Mouse (Mus musculus) heart, embryonic 16.5 days (tissue): Measurements from ENCODE around the gene Anp32e. TPM values are rescaled to one million over a fixed set of nuclear protein-coding genes. Genes with fewer than 3 reads are reported as not detected.
"Not testable (repeated sequence)": the region's sequence is repeated elsewhere in the genome, so short reads cannot be mapped to it uniquely, and the experiment has no call there.

ENCODE experiments used
- ATAC-seq: fragments of 200-750 bp; cut with Nextera tagmentation; replicated peaks from 2 replicates; pipeline ENCODE4 v1.8.0; 2017; ENCODE audit warnings: moderate number of reproducible peaks; ENCODE audit not compliant: insufficient read depth, low FRiP score; ENCODE audit errors: extremely low read depth
- H3K27ac ChIP-seq: fragments of 300-500 bp; sonication (generic); 2 replicates; pipeline ENCODE4 v1.5.1; 2014; ENCODE audit warnings: mild to moderate bottlenecking, low read length, control low read depth, moderate library complexity
- H3K27me3 ChIP-seq: fragments of 300-500 bp; sonication (generic); 2 replicates; pipeline ENCODE4 v1.6.1; 2014; ENCODE audit warnings: low read length, mixed read lengths; ENCODE audit not compliant: control insufficient read depth, insufficient read depth
- H3K36me3 ChIP-seq: fragments of 300-500 bp; sonication (generic); 2 replicates; pipeline ENCODE4 v1.6.1; 2014; ENCODE audit not compliant: control insufficient read depth, insufficient read depth
- H3K4me1 ChIP-seq: fragments of 300-500 bp; sonication (generic); 2 replicates; pipeline ENCODE4 v1.6.1; 2014; ENCODE audit warnings: low read length, mixed read lengths; ENCODE audit not compliant: control insufficient read depth, insufficient read depth
- H3K4me2 ChIP-seq: fragments of 300-500 bp; sonication (generic); 2 replicates; pipeline ENCODE4 v1.6.1; 2014; ENCODE audit warnings: low read depth, mild to moderate bottlenecking, control low read depth, low read length
- H3K4me3 ChIP-seq: fragments of 300-500 bp; sonication (generic); 2 replicates; pipeline ENCODE4 v1.5.1; 2014; ENCODE audit warnings: mild to moderate bottlenecking, control low read depth, low read length
- H3K9ac ChIP-seq: fragments of 300-500 bp; sonication (generic); 2 replicates; pipeline ENCODE4 v1.6.1; 2014; ENCODE audit warnings: low read length, control low read depth
- H3K9me3 ChIP-seq: fragments of 300-500 bp; sonication (generic); replicated peaks from 2 replicates; pipeline ENCODE4 v1.6.1; 2016; ENCODE audit warnings: low read length; ENCODE audit not compliant: control insufficient read depth
- WGBS: fragments of 180-500 bp; shearing (Covaris S2); extraction: QIAGEN DNeasy Blood & Tissue Kit; methylation state at CpG from one replicate; pipeline ENCODE4 v1.1.7; 2014; 5-methylcytosine and 5-hydroxymethylcytosine counted together
- polyA plus RNA-seq: library from polyadenylated mRNA; unstranded; fragments of >200 nt; fragmentation: Nextera tagmentation; extraction: Ambion mirVana; gene quantifications from 2 replicates; pipeline ENCODE4 v1.2.1, GENCODE M21; 2015

The Anp32e gene
- polyA plus RNA-seq, 1 experiment from 2014 or later = 233 TPM

- Histone ChIP-seq H3K9ac (no peak overlapping the region), H3K4me3 (no peak overlapping the region), H3K36me3 (no peaks in the 10 kb centered on the region), H3K4me1 (no peaks in the 10 kb centered on the region), H3K27me3 (no peaks in the 10 kb centered on the region), H3K9me3 (no peaks in the 10 kb centered on the region), H3K27ac (no peak overlapping the region), H3K4me2 (no peak overlapping the region)
- no peak for ATAC-seq
- 62% methylated on average over 7 of the region's 7 CpGs for WGBS
These were observed 12.3 kb upstream of the Anp32e start for GRCm38 (mm10) chr3:95916760-95917159.

- WGBS = 49% methylated on average over 2 of the region's 2 CpGs
- H3K4me1 ChIP-seq, H3K9ac ChIP-seq, H3K27ac ChIP-seq, H3K36me3 ChIP-seq, ATAC-seq, H3K4me2 ChIP-seq, H3K27me3 ChIP-seq, H3K4me3 ChIP-seq, H3K9me3 ChIP-seq: not testable (repeated sequence)
These were observed 8.5 kb upstream of the Anp32e start for GRCm38 (mm10) chr3:95920532-95920931.

- WGBS = 86% methylated on average over 7 of the region's 7 CpGs
- ATAC-seq, H3K4me2 ChIP-seq, H3K36me3 ChIP-seq, H3K27me3 ChIP-seq, H3K4me3 ChIP-seq, H3K9me3 ChIP-seq, H3K9ac ChIP-seq, H3K4me1 ChIP-seq: not testable (repeated sequence)
- peak overlapping the region; percentile 14; the same call in 1 of the 2 replicates for H3K27ac ChIP-seq
These were observed 5.6 kb upstream of the Anp32e start for GRCm38 (mm10) chr3:95923429-95923828.

GRCm38 (mm10) chr3:95924185-95924584, 4.9 kb upstream of the Anp32e start:
- no peak overlapping the region for H3K9ac ChIP-seq
- H3K27ac ChIP-seq = peak overlapping the region; percentile 14; the same call in 1 of the 2 replicates
- no peaks in the 10 kb centered on the region for H3K27me3 ChIP-seq
- H3K4me2 ChIP-seq = no peak overlapping the region
- no peaks in the 10 kb centered on the region for H3K36me3 ChIP-seq
- ATAC-seq = no peak
- H3K4me3 ChIP-seq = no peak overlapping the region
- H3K9me3 ChIP-seq = no peaks in the 10 kb centered on the region
- WGBS = 54% methylated on average over 4 of the region's 4 CpGs
- no peaks in the 10 kb centered on the region for H3K4me1 ChIP-seq

GRCm38 (mm10) chr3:95925087-95925486, 4.0 kb upstream of the Anp32e start:
- Histone ChIP-seq H3K4me2 (no peak overlapping the region), H3K4me3 (no peak overlapping the region), H3K27me3 (no peaks in the 10 kb centered on the region), H3K4me1 (no peaks in the 10 kb centered on the region), H3K9me3 (no peaks in the 10 kb centered on the region), H3K9ac (no peak overlapping the region), H3K27ac (no peak overlapping the region; the same call in 1 of the 2 replicates), H3K36me3 (no peaks in the 10 kb centered on the region)
- WGBS = 75% methylated on average over 5 of the region's 5 CpGs
- ATAC-seq = no peak

- ATAC-seq = no peak
- Histone ChIP-seq H3K4me2 (peak overlapping the region; percentile 59), H3K9ac (peak overlapping the region; percentile 40), H3K27me3 (no peaks in the 10 kb centered on the region), H3K4me1 (peaks cover 13% of the 10 kb centered on the region), H3K9me3 (no peaks in the 10 kb centered on the region), H3K4me3 (peak overlapping the region; percentile 93), H3K36me3 (no peaks in the 10 kb centered on the region), H3K27ac (peak overlapping the region; percentile 71)
- 38% methylated on average over 6 of the region's 6 CpGs for WGBS
These were observed 787 bp upstream of the Anp32e start for GRCm38 (mm10) chr3:95928261-95928657.

DNA sequence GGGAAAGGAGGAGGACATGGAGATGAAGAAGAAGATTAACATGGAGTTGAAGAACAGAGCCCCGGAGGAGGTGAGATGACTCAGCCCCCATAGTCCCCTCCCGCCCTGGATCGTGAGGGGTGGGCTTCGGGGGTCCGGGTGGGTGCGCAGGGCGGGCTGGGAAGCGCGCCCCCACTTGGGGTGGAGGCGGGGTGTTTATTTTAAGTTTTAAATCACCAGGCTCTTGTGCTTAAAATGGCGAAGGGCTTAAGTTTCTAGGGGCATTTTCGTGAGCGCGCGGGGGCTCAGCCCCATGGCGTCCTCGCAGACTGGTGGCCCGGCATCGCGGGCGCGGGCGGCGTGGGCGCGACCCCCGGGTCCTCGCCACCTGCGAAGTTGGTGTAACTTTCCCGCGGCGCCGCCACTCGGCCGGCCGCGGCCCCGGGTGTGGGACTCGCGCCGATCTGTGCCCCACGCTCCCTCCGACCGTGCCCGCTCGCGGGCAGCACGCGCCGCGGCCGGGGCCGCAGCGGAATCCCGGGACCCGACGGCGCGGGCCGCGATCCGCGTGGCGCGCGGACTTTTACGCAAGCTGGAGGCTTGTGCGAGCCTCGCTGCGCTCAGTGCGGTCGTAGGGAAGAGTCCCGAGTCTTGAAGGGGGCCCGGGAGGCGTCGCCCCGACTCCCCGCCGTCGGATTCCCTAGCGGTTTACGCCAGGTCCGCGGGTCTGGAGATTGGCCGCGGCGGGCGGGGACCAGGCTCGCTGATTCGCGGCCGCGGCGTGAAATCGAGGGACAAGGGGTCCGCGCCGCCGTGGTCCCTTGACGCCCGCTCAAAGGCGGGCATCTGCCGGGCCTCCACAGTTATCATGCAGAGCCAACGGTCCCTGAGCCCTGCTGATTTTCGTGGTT, 780 bp downstream of the Anp32e start:
- peak overlapping the region; percentile 93 for H3K4me3 ChIP-seq
- peak overlapping the region; percentile 76 for H3K4me2 ChIP-seq
- H3K9ac ChIP-seq = peak overlapping the region; percentile 98
- peaks cover 13% of the 10 kb centered on the region for H3K4me1 ChIP-seq
- H3K27me3 ChIP-seq = no peaks in the 10 kb centered on the region
- under 1% methylated on average over 103 of the region's 105 CpGs for WGBS
- no peaks in the 10 kb centered on the region for H3K9me3 ChIP-seq
- H3K36me3 ChIP-seq = peaks cover 10% of the 10 kb centered on the region
- H3K27ac ChIP-seq = peak overlapping the region; percentile 90
- ATAC-seq = no peak

- Histone ChIP-seq H3K27ac (peak overlapping the region; percentile 90), H3K9ac (peak overlapping the region; percentile 98), H3K27me3 (no peaks in the 10 kb centered on the region), H3K4me2 (peak overlapping the region; percentile 76), H3K4me3 (peak overlapping the region; percentile 93), H3K9me3 (no peaks in the 10 kb centered on the region), H3K4me1 (peaks cover 13% of the 10 kb centered on the region), H3K36me3 (peaks cover 16% of the 10 kb centered on the region)
- ATAC-seq = no peak
- 0% methylated on average over 5 of the region's 5 CpGs for WGBS
These were observed 1.4 kb downstream of the Anp32e start for GRCm38 (mm10) chr3:95930471-95930789.

DNA sequence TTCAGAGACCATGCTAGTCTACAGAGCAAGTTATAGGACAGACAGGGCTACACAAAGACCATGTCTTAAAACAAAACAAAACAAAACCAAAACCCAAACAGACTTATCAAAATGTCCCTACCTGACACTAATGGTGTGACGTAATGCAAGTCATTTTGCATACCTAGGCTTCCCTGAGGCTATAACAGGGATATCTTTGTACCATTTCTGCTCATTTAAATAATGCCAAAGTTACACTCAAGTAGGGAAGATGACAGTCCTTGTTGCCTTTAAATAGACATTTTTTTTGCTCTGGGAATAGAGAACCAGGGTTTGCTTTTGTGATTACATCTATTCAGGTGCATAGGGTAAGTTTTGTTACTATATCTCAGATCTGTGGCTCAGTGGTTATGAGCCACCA, 2.4 kb downstream of the Anp32e start:
- Histone ChIP-seq H3K9me3 (no peaks in the 10 kb centered on the region), H3K36me3 (peaks cover 18% of the 10 kb centered on the region), H3K9ac (no peak overlapping the region), H3K4me2 (peak overlapping the region; percentile 23), H3K4me1 (peaks cover 13% of the 10 kb centered on the region), H3K4me3 (no peak overlapping the region), H3K27ac (no peak overlapping the region), H3K27me3 (no peaks in the 10 kb centered on the region)
- 90% methylated on average over 1 of the region's 1 CpGs for WGBS
- no peak for ATAC-seq
